Mouse (Mus musculus) lung, postnatal 4 days (tissue): ENCODE results near the gene Mycbp2.
A peak's percentile ranks its signal among the peaks of the same experiment; 100 is the strongest.

ENCODE experiments used
- DNase-seq, 2 experiments: peaks; one replicate each; pipeline ENCODE4 v3.0.0; 2021

Gene Mycbp2

DNA sequence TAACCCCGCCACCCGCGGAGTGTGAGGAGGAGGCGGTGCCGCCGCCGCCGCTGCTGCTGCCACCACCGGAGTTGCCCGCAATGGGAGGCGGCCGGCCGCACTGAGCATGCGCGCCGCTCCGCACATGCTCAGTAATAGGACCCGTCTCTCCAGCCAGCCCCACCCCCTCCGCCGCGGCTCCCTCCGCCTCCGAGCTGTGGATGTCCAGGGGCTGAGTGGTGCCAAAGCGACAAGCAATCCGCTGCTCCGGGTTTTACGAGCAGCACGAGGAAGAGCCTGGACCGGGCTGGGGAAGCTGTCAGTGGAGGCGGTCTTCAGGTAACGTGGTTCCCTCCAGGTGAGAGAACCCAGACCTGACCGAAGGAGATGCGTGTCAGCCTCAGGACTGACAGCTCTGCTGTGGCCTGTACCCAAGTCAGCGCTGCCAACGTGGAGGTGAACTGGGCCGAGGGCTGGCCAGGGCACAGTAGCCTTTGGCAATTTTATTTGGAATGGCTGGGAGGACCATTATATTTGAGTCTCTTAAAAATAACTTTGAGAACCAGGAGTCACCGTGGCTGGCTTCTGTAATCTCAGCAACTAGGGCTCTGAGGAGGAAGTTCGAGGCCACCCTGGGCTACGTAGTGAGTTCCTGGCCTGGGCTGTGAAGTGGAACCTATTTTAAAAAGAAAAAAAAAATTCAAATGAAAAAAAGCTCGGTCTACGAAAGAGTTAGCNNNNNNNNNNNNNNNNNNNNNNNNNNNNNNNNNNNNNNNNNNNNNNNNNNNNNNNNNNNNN is at the start of gene Mycbp2:
Gene Mycbp2, minus strand, starts transcription at position 86 of the 777 bp plus-strand sequence.
- DNase-seq: peak; percentile 99

- DNase-seq: no peak
Measured at GRCm38 (mm10) chr14:103392391-103392790, 45.8 kb upstream of the Mycbp2 start.

- DNase-seq: no peak
Measured at GRCm38 (mm10) chr14:103387431-103387830, 40.8 kb upstream of the Mycbp2 start.

DNA sequence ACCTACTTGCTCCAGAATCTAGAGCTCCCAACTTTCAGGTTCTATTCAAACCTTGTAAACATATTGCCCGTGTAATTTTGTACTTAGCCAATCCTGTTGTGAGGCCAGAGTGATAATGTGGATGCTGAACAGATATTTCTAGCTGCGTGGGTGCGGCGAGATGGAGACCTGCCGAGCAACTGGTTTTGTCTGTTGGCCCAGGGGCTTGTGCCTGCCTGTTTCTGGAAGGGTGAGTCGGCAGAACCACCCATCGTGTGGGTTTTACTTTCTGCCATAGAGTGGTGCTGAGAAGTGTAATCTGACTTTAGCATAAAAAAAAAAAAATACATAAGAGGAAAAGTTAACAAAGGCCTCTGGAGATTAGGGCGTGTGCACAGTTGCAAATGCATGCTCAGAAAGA is 40.3 kb upstream of the Mycbp2 start:
- DNase-seq: no peak

GRCm38 (mm10) chr14:103385084-103385610 is 38.5 kb upstream of the Mycbp2 start:
- no peak for DNase-seq

DNA sequence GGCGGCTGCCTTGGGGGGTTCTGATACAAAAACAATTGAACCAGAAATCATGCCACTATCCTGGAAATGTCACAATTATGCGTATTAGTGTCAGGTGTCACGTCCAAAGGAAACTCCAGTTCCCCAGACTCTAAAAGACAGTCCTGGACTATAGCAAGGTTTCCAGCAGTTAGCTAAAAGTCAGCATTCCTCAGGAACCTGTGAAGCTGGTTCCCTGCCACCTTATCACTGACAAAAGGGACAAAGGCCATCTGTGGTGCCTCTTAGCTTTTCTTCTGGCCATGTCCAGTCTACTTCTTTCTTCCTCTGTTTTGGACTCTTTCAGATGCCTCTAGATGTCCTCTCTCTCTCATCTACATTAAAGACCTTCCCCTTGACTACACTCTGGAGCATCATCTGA is 32.1 kb upstream of the Mycbp2 start:
- DNase-seq: no peak

GRCm38 (mm10) chr14:103376765-103377164 is 30.2 kb upstream of the Mycbp2 start:
- DNase-seq: no peak

- no peak for DNase-seq
Measured at GRCm38 (mm10) chr14:103375523-103375922, 28.9 kb upstream of the Mycbp2 start.

DNA sequence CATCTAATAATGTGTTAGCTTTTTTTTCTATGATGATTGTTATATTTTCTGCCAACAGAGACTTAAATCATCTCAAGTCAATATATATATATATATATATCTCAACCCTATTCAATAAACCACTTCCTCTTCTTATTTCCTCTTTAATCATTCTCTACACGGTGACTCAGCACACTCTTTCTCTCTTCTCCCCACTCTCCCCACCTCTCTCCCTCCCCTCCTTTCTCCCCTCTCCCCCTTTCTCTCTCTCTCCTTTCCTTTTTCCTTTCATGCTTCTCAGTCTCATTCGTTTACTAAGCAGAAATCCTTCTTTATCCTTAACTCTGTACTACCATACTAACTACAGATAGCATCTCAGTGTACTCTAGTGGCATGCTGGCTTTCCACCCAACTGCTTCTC is 16.6 kb upstream of the Mycbp2 start:
- DNase-seq: no peak

- no peak for DNase-seq
Measured at GRCm38 (mm10) chr14:103356066-103356465, 9.5 kb upstream of the Mycbp2 start.

GRCm38 (mm10) chr14:103354396-103355352 is 8.1 kb upstream of the Mycbp2 start:
- DNase-seq: no peak

DNA sequence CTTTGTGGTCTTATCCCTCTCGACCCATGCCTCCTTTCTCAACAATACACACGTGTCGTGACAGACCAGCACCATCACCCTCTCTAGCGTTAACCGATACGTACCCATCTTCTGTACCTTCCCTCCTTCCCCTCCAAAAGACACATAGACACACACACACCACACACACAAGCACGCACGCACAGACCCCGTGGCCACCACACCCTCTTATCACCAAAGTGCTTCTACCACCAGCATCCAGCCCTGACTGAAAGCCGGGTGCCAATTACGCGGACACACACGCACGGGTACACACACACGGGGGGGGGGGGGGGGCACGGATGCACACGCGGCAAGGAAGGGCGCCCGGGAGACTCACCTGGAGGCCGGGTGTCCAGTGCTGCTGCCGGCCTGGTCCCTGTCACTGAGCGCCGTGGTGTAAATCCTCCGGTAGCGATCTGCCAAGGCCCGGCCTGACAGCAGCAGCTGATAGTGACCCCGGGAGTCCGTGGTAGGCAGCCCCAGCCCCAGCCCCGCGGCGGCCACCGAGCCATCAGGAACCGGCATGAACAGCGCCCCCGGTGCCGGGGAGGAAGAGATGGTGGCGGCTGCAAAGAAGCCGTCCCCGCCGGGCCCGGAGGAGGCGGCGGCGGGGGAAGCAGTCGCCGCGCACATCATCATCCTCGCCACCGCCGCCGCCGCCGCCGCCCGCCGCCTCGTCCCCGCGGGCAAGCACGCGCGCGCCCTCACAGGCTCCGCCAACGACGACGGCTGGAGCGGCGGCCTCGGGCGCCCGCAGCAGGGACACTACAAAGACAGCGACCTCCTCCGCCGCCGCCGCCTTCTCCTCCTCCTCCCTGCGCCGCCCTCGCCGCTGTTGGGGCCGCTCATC is 521 bp downstream of the Mycbp2 start:
- DNase-seq: peak in 1 of 2 experiments; percentile 72

DNA sequence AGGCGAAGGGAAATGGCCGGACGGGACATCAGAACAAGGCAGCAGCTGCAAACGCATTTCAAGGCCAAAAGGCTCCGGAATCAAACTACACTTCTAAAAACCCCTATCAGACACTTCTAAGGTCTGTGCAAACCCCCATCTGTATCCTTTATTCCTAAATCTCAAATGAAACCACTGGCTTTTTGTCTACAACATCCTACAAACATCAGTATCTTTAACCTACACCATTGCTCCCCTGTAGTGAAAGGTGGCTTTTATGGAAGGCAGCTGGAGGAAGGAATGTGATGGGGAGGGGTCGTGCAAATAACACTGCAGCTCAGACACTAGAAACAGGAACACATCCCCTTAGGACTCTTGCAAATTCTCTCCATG is 1.1 kb downstream of the Mycbp2 start:
- DNase-seq: no peak

- DNase-seq: no peak
Measured at GRCm38 (mm10) chr14:103345011-103345410, 1.6 kb downstream of the Mycbp2 start.

- DNase-seq: no peak
Measured at GRCm38 (mm10) chr14:103343791-103344190, 2.8 kb downstream of the Mycbp2 start.

DNA sequence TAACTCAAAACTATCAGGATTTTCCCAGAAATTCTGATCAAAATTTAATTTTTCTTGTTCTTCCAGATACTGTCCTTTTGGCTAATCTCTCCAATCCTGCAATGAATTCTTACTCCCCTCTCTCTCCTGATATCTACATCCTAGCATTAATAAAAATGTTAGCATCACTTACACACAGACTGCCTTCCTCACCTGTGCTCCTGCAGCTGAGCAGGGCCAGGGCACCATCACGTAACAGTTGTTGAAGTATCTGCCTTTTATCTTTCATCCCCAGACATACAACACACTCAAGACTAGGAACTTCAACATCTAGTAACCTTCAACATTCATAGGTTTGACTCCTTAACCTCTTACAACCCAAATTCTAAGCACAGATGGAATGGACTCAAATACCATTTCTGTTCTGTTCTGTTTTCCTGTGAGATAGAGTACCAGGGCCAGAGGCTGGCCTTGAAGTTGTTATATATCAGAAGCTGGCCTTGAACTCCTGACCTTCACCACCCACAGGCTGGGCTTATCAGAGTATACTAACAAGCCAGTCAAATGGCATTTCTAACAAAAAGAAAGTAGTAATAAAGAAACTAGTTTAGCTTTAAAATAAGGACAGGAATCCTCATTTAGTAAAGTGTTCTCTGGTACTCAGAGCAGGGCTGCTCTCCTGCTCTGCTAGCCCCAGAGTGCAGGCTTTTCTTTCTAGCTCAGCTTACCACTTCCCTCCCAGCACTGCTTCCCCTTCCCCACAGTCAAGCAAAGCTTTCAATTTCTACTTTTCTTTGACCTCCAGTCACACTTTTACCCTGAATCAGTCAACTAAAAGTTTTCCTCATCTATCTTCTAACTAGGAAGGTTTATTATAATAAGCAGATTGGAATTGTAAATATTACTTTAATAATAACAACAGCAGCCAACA is 5.0 kb downstream of the Mycbp2 start:
- no peak for DNase-seq

DNA sequence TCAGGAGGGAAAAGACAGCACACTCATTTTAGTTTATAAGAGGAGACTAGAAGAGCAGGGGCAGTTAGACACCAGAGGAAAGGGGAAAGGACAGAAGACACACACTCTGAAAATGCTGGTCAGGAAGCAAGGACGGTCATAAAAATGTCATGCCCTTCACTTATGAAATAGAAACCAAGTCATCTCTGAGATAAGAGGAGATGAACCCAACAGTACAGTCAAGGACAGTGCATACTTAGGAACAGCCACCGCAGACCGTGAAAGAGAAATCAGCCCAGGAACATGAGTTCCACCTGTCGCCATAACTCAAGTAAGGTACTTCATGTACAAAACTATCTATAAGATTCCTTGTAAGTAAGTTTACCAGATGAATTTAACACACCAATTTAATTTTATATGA is 33.7 kb downstream of the Mycbp2 start:
- no peak for DNase-seq

DNA sequence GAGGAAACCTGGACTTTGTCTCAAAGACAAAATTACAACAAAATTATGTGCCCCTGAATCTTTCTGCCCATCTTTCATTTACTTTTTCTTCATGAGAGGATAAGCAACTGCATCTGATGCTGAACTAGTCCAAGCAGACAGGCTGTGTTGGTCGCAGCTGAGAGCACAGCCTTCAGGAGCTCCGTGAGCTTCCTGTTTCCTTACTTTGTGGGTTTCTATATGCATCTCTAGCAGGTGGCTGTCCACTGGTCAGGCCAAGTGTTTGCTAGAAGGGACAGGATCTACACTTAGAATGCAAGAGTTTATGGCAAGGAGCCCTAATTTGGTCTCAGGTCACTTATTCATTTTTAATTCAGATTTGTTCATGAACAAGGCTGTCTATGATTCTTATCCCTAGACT is 50.4 kb downstream of the Mycbp2 start:
- no peak for DNase-seq

DNA sequence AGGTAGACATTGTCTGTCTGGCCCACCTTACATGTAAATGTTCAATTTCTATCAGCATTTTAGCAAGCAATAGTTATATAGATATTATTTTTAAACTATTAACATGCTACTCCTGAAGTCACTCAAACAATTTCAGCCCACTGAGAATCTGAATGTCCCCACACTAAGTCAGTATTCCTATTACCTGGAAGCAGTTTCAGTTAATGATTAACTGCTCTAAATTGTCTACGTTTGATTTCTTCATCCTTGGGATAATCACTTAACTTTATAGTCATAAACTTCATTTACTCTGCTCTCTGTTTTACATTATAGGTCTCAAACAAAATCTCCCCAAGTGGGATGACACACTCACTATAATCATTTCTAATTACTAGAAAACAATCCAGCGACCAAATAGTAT is 60.0 kb downstream of the Mycbp2 start:
- no peak for DNase-seq

GRCm38 (mm10) chr14:103276667-103277066 is 69.9 kb downstream of the Mycbp2 start:
- DNase-seq: no peak

DNA sequence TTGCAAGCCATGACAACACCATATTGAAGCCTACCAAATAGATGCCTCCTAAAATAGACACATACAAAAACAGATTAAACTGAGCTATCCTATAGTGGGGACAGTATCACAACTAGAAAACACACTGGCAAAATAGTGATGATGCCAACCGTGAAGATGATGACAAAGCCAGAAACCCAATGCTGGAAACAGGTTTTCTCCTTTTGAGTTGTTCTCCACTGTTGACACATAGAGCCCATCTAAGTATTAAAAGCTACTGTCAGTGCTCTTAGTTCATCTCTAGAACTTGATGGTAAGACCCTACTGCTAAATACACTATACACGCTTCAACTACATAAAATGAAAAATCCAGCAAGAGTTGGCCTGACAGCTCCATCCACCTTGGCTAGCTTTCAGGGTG is 86.2 kb downstream of the Mycbp2 start:
- no peak for DNase-seq

DNA sequence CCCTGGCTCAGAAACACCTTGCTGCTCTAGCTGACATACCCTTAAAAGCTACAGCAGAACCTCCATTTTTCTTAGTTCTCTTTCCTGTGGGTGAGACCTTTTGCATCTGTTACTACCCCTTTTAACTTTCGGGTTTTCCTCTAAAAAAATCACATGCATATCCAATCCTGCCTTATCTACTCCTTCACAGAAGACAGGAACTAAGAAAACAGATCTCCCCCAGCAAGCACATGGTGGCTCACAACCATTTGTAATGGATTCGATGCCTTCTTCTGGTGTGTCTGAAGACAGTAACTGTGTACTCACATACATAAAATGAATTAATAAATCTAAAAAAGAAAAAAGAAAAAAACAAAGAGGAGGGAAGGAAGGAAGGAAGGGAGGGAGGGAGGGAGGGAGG is 87.9 kb downstream of the Mycbp2 start:
- DNase-seq: no peak
